Mouse (Mus musculus) cortical plate, adult 2 months (tissue): ENCODE measurements around the gene Cyth1.

Experiments
- CTCF ChIP-seq: fragments of 200-500 bp; IDR thresholded peaks from 2 replicates; pipeline ENCODE4 v1.5.1; 2011; ENCODE audit warnings: mild to moderate bottlenecking, control low read depth, low read length; ENCODE audit not compliant: insufficient read depth; ENCODE audit errors: extremely low read depth
- POLR2A ChIP-seq: fragments of 200-500 bp; IDR thresholded peaks from 2 replicates; pipeline ENCODE4 v1.6.1; 2011; ENCODE audit warnings: mild to moderate bottlenecking, low read length, control low read depth; ENCODE audit not compliant: insufficient read depth; ENCODE audit errors: extremely low read depth

DNA sequence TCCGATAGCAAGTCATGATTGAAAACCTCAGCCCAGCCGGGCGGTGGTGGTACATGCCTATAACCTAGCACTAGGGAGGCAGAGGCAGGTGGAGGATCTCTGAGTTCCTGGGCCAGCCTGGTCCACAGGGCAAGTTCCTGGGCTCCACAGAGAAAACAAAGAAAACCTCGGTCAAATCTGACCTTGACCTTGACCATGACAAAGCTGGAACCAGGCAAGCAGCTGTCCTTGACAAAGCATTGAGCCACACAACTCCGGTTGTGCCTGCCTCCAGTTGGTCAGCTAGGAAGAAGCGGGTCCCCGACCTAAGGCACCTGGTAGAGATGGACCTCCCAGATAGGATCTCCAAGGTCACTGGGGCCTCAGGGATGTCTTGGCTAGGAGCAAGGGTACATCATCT lies 8.0 kb upstream of the Cyth1 start:
- TF ChIP-seq CTCF = no peak
- TF ChIP-seq POLR2A = no peak
